In the genomic region with DNA sequence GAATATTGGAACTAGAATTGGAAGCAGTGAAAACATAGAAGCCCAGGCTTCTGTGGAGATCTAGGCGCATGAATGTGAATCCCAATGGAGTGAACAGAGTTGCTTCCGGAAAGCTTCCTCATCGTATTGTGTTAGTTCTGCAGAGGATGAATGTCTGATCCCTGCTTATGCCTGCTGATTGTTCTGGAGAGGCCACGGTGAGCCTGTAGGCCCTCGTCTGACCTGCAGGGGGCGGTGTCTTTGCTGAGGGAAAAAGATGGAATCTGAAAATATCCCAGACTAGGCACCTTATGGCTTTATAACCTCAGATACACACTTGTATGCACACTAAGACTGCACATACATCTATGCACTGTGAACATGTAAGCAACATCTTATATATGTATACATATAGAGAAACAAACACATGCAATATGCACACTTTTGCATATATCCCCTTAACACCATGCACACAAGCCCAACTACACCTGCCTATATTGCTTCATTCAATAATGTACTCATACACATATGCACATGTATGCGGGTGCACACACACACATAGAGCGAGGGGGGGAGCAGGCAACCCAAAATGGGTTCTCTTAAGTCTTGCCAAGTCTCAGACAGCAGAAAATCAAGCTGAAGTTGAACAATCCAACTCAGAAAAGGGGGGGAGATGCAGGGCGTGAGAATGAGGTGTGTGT, we compare ENCODE assay signal across 9 mouse cellular contexts.
DNase-seq lines count a peak whose midpoint lies in the region; ATAC-seq lines count a peak whose summit lies in the region.
"Had no signal": no experiment of that assay in that cellular context is flagged by ENCODE, and none has a peak within 500 bp of the region (broad histone marks: within the 10 kb centered on the region; RNA-seq: fewer than 3 reads in every experiment).

No protein-coding gene starts in this region.

- no peak overlapping the region for H3K27ac ChIP-seq in hindbrain, embryonic 11.5 days (ENCODE audit: low read depth, low read length)
- no peak overlapping the region for H3K27ac ChIP-seq in hindbrain, embryonic 16.5 days (ENCODE audit: low read depth, low read length)
- H3K27ac ChIP-seq in embryonic facial prominence, embryonic 13.5 days, result peak overlapping the region; percentile 72
- H3K27ac ChIP-seq in midbrain, embryonic 13.5 days, result no peak overlapping the region

- peak; percentile 57 for DNase-seq in hindbrain, embryonic 11.5 days (ENCODE audit: low spot score)
- peak; percentile 1 to 11 for DNase-seq in CD8-positive naive resting alpha-beta T cell, adult 2 months (ENCODE audit: low read depth in 2 of 2, low spot score in 2 of 2)
- DNase-seq in adrenal gland, adult 2 months, result peak; percentile 29
- DNase-seq in MN1 (ENCODE audit: low spot score), result no peak

- no peak overlapping the region for H3K9ac ChIP-seq in hindbrain, embryonic 11.5 days (ENCODE audit: low read depth, low read length)
- H3K9ac ChIP-seq in hindbrain, embryonic 16.5 days (ENCODE audit: low read depth, low read length), result no peak overlapping the region
- no peak overlapping the region for H3K9ac ChIP-seq in embryonic facial prominence, embryonic 13.5 days
- no peak overlapping the region for H3K9ac ChIP-seq in midbrain, embryonic 13.5 days (replicated peaks)

- H3K9me3 ChIP-seq in hindbrain, embryonic 11.5 days (ENCODE audit: control insufficient read depth, low read length), result no peaks in the 10 kb centered on the region
- no peaks in the 10 kb centered on the region for H3K9me3 ChIP-seq in hindbrain, embryonic 16.5 days (ENCODE audit: control insufficient read depth, low read length)
- no peaks in the 10 kb centered on the region for H3K9me3 ChIP-seq in embryonic facial prominence, embryonic 13.5 days
- H3K9me3 ChIP-seq in midbrain, embryonic 13.5 days, result no peaks in the 10 kb centered on the region

- no peaks in the 10 kb centered on the region for H3K36me3 ChIP-seq in hindbrain, embryonic 11.5 days (ENCODE audit: control insufficient read depth, insufficient read depth, low read length)
- H3K36me3 ChIP-seq in hindbrain, embryonic 16.5 days (ENCODE audit: control insufficient read depth, insufficient read depth, low read length), result no peaks in the 10 kb centered on the region
- H3K36me3 ChIP-seq in embryonic facial prominence, embryonic 13.5 days, result no peaks in the 10 kb centered on the region
- H3K36me3 ChIP-seq in midbrain, embryonic 13.5 days, result no peaks in the 10 kb centered on the region

- H3K4me1 ChIP-seq in hindbrain, embryonic 11.5 days (replicated peaks; ENCODE audit: control insufficient read depth, insufficient read depth, low read length), result no peaks in the 10 kb centered on the region
- H3K4me1 ChIP-seq in hindbrain, embryonic 16.5 days (ENCODE audit: control insufficient read depth, insufficient read depth, low read depth, low read length), result no peaks in the 10 kb centered on the region
- peaks cover 13% of the 10 kb centered on the region for H3K4me1 ChIP-seq in embryonic facial prominence, embryonic 13.5 days
- H3K4me1 ChIP-seq in midbrain, embryonic 13.5 days (replicated peaks), result 0 out of 2 replicates have a peak, but pooled peaks cover 2% of the 10 kb centered on the region

- H3K27me3 ChIP-seq in hindbrain, embryonic 11.5 days (ENCODE audit: control insufficient read depth, insufficient read depth, low read length), result peaks cover 9% of the 10 kb centered on the region
- peaks cover 6% of the 10 kb centered on the region; the same call in 1 of the 2 replicates for H3K27me3 ChIP-seq in hindbrain, embryonic 16.5 days (replicated peaks; ENCODE audit: control insufficient read depth, insufficient read depth, low read length)
- peaks cover 53% of the 10 kb centered on the region for H3K27me3 ChIP-seq in embryonic facial prominence, embryonic 13.5 days
- H3K27me3 ChIP-seq in midbrain, embryonic 13.5 days, result peaks cover 64% of the 10 kb centered on the region

- no peak for ATAC-seq in hindbrain, embryonic 11.5 days (ENCODE audit: low FRiP score)
- no peak for ATAC-seq in hindbrain, embryonic 16.5 days
- ATAC-seq in embryonic facial prominence, embryonic 13.5 days (ENCODE audit: insufficient number of reproducible peaks, insufficient read depth, low FRiP score, low TSS enrichment, low read depth), result 0 out of 2 replicates have a peak, but pooled peaks have one; percentile 56
- 0 out of 2 replicates have a peak, but pooled peaks have one; percentile 28 for ATAC-seq in midbrain, embryonic 13.5 days
- no peak for ATAC-seq in erythroblast, adult 5-6 weeks (replicated peaks; ENCODE audit: low FRiP score, poor library complexity, severe bottlenecking)

- H3K4me2 ChIP-seq in hindbrain, embryonic 11.5 days (replicated peaks; ENCODE audit: low read depth, low read length), result no peak overlapping the region
- H3K4me2 ChIP-seq in hindbrain, embryonic 16.5 days (ENCODE audit: low read length), result no peak overlapping the region
- H3K4me2 ChIP-seq in embryonic facial prominence, embryonic 13.5 days, result no peak overlapping the region
- H3K4me2 ChIP-seq in midbrain, embryonic 13.5 days (replicated peaks), result no peak overlapping the region

- no peak overlapping the region for H3K4me3 ChIP-seq in hindbrain, embryonic 11.5 days (ENCODE audit: low read depth, low read length)
- no peak overlapping the region for H3K4me3 ChIP-seq in hindbrain, embryonic 16.5 days (ENCODE audit: low read length)
- no peak overlapping the region for H3K4me3 ChIP-seq in embryonic facial prominence, embryonic 13.5 days
- no peak overlapping the region for H3K4me3 ChIP-seq in midbrain, embryonic 13.5 days (replicated peaks)
- H3K4me3 ChIP-seq: myocyte had no signal

- 51% methylated on average over 9 of the region's 9 CpGs for whole genome bisulfite sequencing in hindbrain, embryonic 11.5 days
- 47% methylated on average over 9 of the region's 9 CpGs for WGBS in hindbrain, embryonic 16.5 days
- WGBS in embryonic facial prominence, embryonic 13.5 days, result 38% methylated on average over 9 of the region's 9 CpGs
- WGBS in midbrain, embryonic 13.5 days, result 45% methylated on average over 9 of the region's 9 CpGs

Comparison
In these comparisons a context has a peak if more than half of its experiments do, and no peak if none do; other contexts are left out.
1. ATAC-seq: peak in embryonic facial prominence, embryonic 13.5 days (single experiment) and midbrain, embryonic 13.5 days (single experiment); none in hindbrain, embryonic 11.5 days (single experiment), hindbrain, embryonic 16.5 days (single experiment) and erythroblast, adult 5-6 weeks (single experiment).